Mouse (Mus musculus): ENCODE measurements at regions not wholly inside any gene's neighbourhood (a gene's known extent, or its start where the extent isn't known, plus 50 kb on each side); places are given as distances from the start of the nearest gene placed in this dataset.
A peak's percentile ranks its signal among the peaks of the same experiment; 100 is the strongest.

DNA sequence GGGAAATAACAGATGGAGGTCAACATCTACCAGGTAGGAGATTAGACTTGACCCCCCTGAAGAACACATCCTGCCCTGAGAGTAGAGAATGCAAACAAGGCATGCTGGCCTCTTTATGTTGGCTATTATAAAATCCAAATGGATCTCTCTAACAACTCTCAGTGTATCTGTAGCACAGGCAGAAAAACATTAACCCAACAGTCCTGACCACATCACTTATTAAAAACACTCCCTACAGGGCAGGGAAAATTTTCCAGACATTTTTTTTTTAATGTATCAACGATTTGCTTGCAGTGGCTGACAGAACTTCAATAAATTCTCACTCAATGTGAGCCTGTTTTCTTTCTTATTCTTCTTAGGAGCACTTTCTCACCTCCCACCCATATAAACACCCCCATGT, 511.4 kb downstream of the Cdk5rap2 start:
- DNase-seq: no peak

DNA sequence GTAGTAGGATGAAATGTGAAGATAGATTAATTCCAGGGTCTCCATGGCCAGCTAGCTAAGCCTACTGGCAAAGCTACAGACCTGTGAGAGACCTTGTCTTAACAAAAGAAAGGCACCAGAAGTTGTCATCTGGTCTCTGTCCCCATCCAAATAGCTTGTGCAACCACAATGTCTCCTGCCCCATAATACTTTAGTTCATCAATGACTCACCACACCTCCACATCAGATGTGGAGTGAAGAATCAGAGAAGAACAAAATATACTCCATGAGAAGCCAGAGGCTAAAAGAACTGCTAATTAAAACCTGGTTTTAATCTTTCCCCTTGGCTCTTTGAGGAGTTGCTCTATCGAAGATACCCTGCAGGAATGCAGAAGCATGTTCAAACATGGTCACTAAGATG, 514.1 kb downstream of the Cdk5rap2 start:
- no peak for DNase-seq

- DNase-seq: no peak
These were observed 517.4 kb downstream of the Cdk5rap2 start for GRCm38 (mm10) chr4:69892829-69893175.

- no peak for DNase-seq
These were observed 518.1 kb downstream of the Cdk5rap2 start for GRCm38 (mm10) chr4:69891898-69892828.

DNA sequence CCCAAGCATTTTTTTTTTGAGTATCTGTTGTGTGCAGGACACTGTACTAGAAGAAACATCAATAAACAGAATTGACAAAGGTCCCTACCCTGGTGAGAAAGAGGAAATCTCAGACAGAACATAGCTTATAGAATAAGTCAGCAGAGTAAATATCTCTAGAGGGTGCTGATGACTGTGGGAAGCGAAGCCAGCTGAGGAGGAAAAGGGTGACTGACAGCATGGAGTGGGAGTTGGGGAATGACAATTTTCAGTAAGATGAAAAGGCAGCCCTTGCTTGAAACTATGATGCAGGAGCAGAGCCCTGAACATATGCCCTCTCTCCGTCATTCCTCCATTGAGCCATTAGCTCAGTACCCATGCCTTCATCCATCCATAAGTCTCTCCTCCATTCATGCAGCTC, 519.6 kb downstream of the Cdk5rap2 start:
- DNase-seq: no peak

DNA sequence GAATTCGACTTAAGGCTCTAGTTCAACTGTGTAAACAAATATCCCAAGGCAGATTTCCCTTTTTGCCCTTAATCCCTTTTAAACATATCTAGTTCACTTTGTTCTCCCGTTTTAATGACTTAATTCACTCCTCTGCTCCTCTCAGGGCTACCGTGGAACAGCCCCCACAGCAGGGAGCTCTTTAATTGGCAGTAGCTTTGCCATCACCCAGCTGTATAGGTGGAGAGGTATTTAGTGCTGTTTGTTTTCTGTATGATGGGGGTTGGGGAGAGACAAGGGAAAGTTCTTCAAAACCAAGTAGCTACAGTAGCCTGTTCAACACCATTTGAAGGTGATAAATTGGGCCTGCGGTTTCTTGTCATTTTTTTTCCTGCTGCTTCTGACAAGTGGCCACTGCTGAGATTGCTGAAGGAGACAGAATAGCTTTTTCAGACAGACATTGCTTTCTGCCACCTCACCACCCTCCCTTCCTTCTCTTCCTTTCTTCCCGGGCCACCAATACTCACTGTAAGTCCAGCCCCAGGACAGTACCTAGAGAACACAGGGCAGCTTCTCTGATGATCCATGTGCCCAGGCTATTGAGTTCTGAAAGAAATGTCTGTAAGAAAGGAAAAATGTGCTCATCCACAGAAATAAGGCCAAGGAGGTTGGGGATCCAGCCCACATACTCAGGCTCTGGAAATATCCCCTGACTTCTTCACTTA, 520.2 kb downstream of the Cdk5rap2 start:
- no peak for DNase-seq

DNA sequence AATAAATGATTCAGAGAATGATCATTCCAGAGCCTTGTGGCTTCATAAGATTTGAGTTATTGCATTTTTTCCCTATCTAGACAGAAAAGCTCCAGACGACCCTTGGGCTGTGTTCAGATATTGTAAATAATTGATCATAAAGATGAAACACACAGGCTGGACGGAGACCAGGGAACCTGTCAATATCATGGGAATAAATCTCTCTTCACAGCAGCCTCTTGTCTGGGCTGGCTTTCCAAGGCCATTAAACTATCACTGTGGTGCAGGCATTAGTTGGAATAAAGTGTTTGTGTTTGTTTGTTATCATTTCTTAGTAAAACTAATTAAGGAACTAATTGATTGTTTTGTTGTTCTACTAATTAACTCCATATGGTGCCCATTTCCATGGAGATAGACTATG, 533.5 kb downstream of the Cdk5rap2 start:
- no peak for DNase-seq

DNA sequence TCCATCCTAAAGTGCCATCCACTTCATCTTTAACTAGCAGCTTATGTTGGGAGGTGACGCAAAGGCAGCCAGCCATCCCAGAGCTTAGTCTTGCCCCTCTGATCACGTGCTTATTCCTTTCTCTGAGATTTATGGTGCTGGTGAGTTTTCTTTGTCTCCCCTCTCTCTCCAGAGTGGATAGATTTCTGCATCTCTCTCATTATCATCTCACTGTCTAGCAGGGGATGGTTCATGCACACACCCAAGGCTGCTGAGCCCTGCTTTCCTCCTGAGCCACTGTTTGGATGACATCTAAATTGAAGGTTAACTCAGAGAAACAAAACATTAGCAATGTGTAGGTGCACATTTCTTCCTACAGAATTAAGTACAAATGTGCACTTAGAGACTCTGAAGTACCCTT, 539.6 kb downstream of the Cdk5rap2 start:
- no peak for DNase-seq

- no peak for DNase-seq
These were observed 555.2 kb downstream of the Cdk5rap2 start for GRCm38 (mm10) chr4:69855001-69855400.

- DNase-seq: no peak
These were observed 557.6 kb downstream of the Cdk5rap2 start for GRCm38 (mm10) chr4:69852637-69853036.

DNA sequence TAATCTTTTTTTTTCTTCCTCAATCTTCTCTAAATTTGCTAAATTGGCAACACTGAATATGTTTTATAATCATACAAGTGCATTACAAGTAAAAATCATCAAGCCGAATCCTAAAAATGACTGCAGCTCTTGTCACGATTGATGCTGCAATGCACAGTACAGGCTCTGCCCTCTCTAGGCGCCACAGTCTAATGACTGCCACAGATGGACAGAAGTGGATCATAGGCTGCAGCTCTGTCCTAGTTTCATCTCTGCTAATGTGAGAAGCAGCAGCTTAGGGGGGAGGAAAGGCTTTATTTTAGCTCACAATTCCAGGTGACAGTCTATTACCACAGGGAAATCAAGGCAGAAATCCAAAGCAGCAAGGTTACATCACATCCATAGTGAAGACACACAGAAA, 560.8 kb downstream of the Cdk5rap2 start:
- no peak for DNase-seq

- DNase-seq: no peak
These were observed 570.4 kb downstream of the Cdk5rap2 start for GRCm38 (mm10) chr4:69839868-69840267.

GRCm38 (mm10) chr4:69838940-69839339, 571.3 kb downstream of the Cdk5rap2 start:
- no peak for DNase-seq

DNA sequence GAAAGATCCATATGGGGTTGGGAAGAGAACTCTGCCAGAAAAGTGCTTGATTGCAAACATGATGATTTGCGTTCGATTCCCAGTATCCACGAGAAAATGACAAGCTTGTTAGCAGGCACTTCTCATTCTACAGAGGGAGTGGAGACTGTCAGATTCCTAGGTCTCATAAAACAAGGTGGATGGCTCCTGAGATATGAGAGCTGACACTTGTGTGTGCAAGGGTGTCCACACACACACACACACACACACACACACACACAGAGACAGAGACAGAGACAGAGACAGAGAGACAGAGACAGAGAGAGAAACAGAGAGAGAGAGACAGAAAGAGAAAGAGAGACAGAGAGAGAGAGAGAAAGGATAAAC, 585.4 kb downstream of the Cdk5rap2 start:
- no peak for DNase-seq

DNA sequence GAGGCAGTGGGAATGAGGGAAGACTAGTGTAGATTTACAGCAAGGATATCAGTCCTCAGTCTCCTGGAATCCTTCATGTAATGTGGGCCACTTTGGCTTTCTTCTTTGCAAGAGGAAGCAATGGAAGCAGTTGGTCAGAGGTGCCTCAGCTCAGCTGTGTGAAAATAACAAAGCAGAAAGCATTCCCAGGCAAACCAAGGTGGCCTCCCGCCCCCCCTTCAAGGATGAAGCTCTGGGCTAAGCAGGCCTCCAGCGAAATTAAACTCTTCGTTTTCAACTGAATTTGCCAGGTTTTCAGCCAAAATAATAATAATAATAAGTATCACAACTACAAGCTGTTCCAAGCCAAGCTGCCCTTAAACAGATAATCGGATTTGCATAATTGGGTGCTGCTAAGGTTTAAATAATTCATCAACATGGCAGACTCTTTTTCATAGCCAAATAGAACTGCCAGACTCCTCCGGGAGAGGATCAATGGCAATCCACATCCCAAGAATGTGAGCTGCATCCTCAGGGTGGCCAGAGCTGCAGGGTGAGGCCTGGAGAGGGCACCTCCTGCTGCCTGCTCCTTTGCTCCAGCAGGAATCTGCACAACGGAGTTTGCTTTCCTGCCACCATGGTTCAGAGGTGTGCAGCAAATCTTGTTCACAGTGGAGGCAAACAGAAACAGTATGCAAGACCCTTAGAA, 585.9 kb downstream of the Cdk5rap2 start:
- no peak for DNase-seq

DNA sequence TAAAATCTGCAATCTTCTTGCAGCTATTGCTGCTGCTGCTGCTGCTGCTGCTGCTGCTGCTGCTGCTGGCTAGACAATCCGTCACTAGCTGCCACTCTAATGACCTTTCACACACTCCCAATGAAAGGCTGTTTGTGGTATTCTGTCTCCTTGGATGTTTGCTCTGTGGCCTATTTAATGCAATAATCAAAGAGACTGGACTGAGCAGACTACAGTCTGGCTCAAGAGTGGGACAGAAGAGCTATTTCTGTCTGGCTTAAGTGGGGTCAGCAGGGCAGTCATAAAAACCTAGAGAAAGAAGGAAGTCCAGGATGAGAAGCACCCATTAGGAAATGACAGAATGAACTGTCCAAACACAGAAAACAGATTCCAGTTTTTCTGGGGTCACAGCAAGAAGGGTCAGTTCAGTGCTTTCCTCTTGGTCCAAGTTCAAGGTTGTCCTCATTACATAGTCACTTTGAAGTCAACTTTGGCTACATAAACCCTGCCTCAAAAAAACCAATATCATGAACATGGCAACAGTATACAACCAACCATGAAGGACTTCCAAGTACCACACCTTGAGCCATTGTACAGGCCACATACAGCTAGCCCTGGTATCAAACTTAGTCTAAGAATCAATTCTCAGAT, 586.8 kb downstream of the Cdk5rap2 start:
- DNase-seq: peak; percentile 2

DNA sequence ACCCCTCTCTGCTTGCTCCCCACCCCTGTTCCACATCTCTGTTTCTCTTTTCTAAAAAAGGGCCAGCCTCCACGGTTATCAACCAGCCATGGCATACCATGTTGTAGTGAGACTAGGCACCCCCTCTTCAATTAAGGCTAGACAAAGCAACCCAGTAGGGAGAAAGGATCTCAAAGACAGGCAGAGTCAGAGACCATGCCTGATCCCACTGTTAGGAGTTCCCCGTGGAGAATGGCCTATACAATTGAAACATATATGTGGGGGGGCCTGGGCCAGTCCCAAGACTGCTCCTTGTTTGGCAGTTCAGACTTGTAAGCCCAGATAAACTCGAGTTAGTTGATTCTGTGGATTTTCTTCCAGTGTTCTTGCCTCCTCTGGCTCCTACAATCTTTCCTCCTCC, 591.4 kb downstream of the Cdk5rap2 start:
- no peak for DNase-seq

DNA sequence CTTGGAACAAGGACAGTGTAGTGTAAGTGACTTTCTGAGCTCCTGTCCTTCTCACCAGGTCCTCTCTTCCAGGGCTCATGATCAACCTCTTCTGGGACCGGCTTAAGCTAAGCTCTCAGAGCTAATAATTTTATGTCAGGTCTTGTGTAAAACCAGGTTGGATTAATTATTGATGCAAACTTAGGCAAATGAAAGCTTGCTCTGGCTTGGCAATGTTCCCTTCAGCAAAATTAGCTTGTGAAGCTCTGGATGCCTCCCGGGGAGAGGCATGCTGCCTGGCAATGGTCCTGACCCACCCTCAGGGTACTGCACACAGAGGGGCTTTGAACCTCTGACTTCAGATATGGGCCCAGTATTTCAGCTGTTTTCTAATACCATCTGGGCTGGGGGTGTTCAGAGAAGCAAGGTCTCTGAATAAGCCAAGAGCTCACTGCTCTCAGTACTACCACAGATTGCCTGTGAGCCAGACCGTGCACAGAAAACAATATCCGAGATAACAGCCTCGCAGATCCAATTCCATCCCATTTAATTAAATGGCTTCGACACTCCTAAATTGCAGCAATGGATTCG, 624.7 kb downstream of the Cdk5rap2 start:
- DNase-seq: no peak

DNA sequence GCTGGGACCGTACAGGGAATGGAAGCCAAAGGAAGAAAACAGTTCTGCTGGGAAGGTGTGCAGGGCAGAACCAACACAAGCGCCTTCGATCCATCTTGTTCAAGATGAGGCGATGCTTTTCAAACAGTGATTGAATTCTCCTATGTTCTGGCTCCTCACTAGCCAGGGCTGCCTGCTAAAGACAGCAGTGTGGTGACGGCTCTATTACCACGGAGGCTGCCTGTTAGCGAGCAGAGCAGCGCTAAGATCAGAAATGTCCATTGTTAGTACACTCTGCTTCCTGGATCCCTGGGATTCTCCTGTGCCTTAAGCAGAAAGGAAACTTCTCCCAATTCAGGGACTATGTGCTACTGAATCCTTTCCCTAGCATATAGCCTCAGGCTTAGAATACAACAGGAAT, 629.0 kb downstream of the Cdk5rap2 start:
- no peak for DNase-seq

GRCm38 (mm10) chr4:69761841-69762240, 648.4 kb downstream of the Cdk5rap2 start:
- no peak for DNase-seq

- no peak for DNase-seq
These were observed 650.6 kb downstream of the Cdk5rap2 start for GRCm38 (mm10) chr4:69759596-69759995.

GRCm38 (mm10) chr4:69754567-69754966, 655.7 kb downstream of the Cdk5rap2 start:
- no peak for DNase-seq

GRCm38 (mm10) chr4:69753086-69753485, 657.2 kb downstream of the Cdk5rap2 start:
- DNase-seq: no peak

All from kidney, adult 11 months (tissue).